ENCODE assay signal across 9 mouse cellular contexts in genomic region chr12:76073066-76073826, GRCm38 (mm10).
DNase-seq lines count a peak whose midpoint lies in the region; ATAC-seq and TF ChIP-seq lines count a peak whose summit lies in the region.
"Had no signal": no experiment of that assay in that cellular context is flagged by ENCODE, and none has a peak within 500 bp of the region (broad histone marks: within the 10 kb centered on the region; RNA-seq: fewer than 3 reads in every experiment).

No protein-coding gene starts in this region.

- 19% methylated on average over 13 of the region's 13 CpGs for WGBS in lung, embryonic 14.5 days
- WGBS in embryonic facial prominence, embryonic 14.5 days, result 10% methylated on average over 13 of the region's 13 CpGs

- peak overlapping the region; percentile 24; the same call in 1 of the 2 replicates for H3K27ac ChIP-seq in gastrocnemius, adult 2 months
- peak overlapping the region; percentile 52; the same call in 1 of the 2 replicates for H3K27ac ChIP-seq in lung, embryonic 14.5 days (ENCODE audit: low read depth)
- H3K27ac ChIP-seq in embryonic facial prominence, embryonic 14.5 days (replicated peaks; ENCODE audit: low read depth, low read length), result peak overlapping the region; percentile 86

- no peaks in the 10 kb centered on the region for H3K27me3 ChIP-seq in lung, embryonic 14.5 days (ENCODE audit: insufficient read depth, low read length)
- no peaks in the 10 kb centered on the region for H3K27me3 ChIP-seq in embryonic facial prominence, embryonic 14.5 days (replicated peaks; ENCODE audit: control insufficient read depth, insufficient read depth, low read length)

- H3K4me1 ChIP-seq in lung, embryonic 14.5 days (ENCODE audit: insufficient read depth), result no peaks in the 10 kb centered on the region; the same call in 1 of the 2 replicates
- peaks cover 24% of the 10 kb centered on the region for H3K4me1 ChIP-seq in embryonic facial prominence, embryonic 14.5 days (ENCODE audit: control insufficient read depth, insufficient read depth, low read length)

- intact Hi-C loops in gastrocnemius, adult 2 months (cut with DNase I), result no loop called here
- intact Hi-C loops in left cerebral cortex, postnatal 25 days (cut with DNase I), result no loop called here

- peaks cover 30% of the 10 kb centered on the region; the same call in 1 of the 2 replicates for H3K36me3 ChIP-seq in lung, embryonic 14.5 days (ENCODE audit: insufficient read depth)
- H3K36me3 ChIP-seq in embryonic facial prominence, embryonic 14.5 days (ENCODE audit: control insufficient read depth, insufficient read depth, low read length), result peaks cover 10% of the 10 kb centered on the region; the same call in 1 of the 2 replicates

- DNase-seq in gastrocnemius, adult 2 months, result no peak
- DNase-seq in gastrocnemius, postnatal 25 days, result no peak
- DNase-seq in lung, embryonic 14.5 days, result peak; percentile 64
- DNase-seq in lung, adult 18-20 months, result no peak
- peak; percentile 46 for DNase-seq in embryonic facial prominence, embryonic 14.5 days (ENCODE audit: low spot score)
- DNase-seq in lung, postnatal 4 days, result peak; percentile 8 to 39
- DNase-seq in left cerebral cortex, postnatal 25 days (ENCODE audit: low spot score in 2 of 2), result no peak
- DNase-seq: liver, postnatal 0 days had no signal

- TF ChIP-seq CTCF in gastrocnemius, adult 2 months (IDR thresholded peaks at IDR 0.05), result no peak
- TF ChIP-seq CTCF in lung, embryonic 14.5 days (IDR thresholded peaks at IDR 0.05; ENCODE audit: low read depth), result no peak

- peak overlapping the region; percentile 17; the same call in 1 of the 2 replicates for H3K9ac ChIP-seq in lung, embryonic 14.5 days
- H3K9ac ChIP-seq in embryonic facial prominence, embryonic 14.5 days (ENCODE audit: low read depth, low read length), result peak overlapping the region; percentile 51
- H3K9ac ChIP-seq: liver, postnatal 0 days had no signal

- H3K4me2 ChIP-seq in lung, embryonic 14.5 days, result peak overlapping the region; percentile 48
- H3K4me2 ChIP-seq in embryonic facial prominence, embryonic 14.5 days (ENCODE audit: low read depth, low read length), result peak overlapping the region; percentile 48

- ATAC-seq in lung, embryonic 14.5 days (ENCODE audit: insufficient read depth), result no peak
- ATAC-seq in embryonic facial prominence, embryonic 14.5 days (ENCODE audit: low read depth), result no peak
- ATAC-seq in megakaryocyte-erythroid progenitor cell, adult 5-6 weeks (replicated peaks; ENCODE audit: low FRiP score, low TSS enrichment, poor library complexity, severe bottlenecking), result no peak
- ATAC-seq: liver, postnatal 0 days had no signal

- no peaks in the 10 kb centered on the region for H3K9me3 ChIP-seq in lung, embryonic 14.5 days (ENCODE audit: low read depth, low read length)
- no peaks in the 10 kb centered on the region for H3K9me3 ChIP-seq in embryonic facial prominence, embryonic 14.5 days (ENCODE audit: control insufficient read depth, low read length)

- H3K4me3 ChIP-seq in gastrocnemius, adult 2 months, result no peak overlapping the region
- peak overlapping the region; percentile 16; the same call in 1 of the 2 replicates for H3K4me3 ChIP-seq in lung, embryonic 14.5 days (ENCODE audit: low read depth, low read length)
- peak overlapping the region; percentile 46 for H3K4me3 ChIP-seq in embryonic facial prominence, embryonic 14.5 days (ENCODE audit: low read depth, low read length)

Comparison
In these comparisons a context has a peak if more than half of its experiments do, and no peak if none do; other contexts are left out.
1. DNase-seq: peak in lung, embryonic 14.5 days (single experiment), embryonic facial prominence, embryonic 14.5 days (single experiment) and lung, postnatal 4 days (2 of 2); none in gastrocnemius, adult 2 months (single experiment), gastrocnemius, postnatal 25 days (single experiment), lung, adult 18-20 months (0 of 2) and left cerebral cortex, postnatal 25 days (0 of 2).
2. H3K27ac ChIP-seq: peak in every context shown above with its lines; median percentile 86 in embryonic facial prominence, embryonic 14.5 days; 52 in lung, embryonic 14.5 days; 24 in gastrocnemius, adult 2 months.